Mouse (Mus musculus) kidney, embryonic 15.5 days (tissue): ENCODE results near the gene Hspe1. TPM values are rescaled to one million over a fixed set of nuclear protein-coding genes. Genes with fewer than 3 reads are reported as not detected.
A peak's percentile ranks its signal among the peaks of the same experiment; 100 is the strongest.

Experiments
- ATAC-seq: fragments of 200-750 bp; cut with Nextera tagmentation; replicated peaks from 2 replicates; pipeline ENCODE4 v1.8.0; 2017; ENCODE audit warnings: moderate TSS enrichment; ENCODE audit not compliant: low FRiP score
- H3K27ac ChIP-seq: fragments of 300-500 bp; sonication (generic); 2 replicates; pipeline ENCODE4 v1.5.1; 2015; ENCODE audit warnings: mild to moderate bottlenecking, inconsistent platforms
- H3K27me3 ChIP-seq: fragments of 300-500 bp; sonication (generic); 2 replicates; pipeline ENCODE4 v1.6.1; 2015; ENCODE audit warnings: inconsistent platforms
- H3K36me3 ChIP-seq: fragments of 300-500 bp; sonication (generic); 2 replicates; pipeline ENCODE4 v1.6.1; 2015; ENCODE audit warnings: inconsistent platforms
- H3K4me1 ChIP-seq: fragments of 300-500 bp; sonication (generic); 2 replicates; pipeline ENCODE4 v1.6.1; 2015; ENCODE audit warnings: inconsistent platforms
- H3K4me2 ChIP-seq: fragments of 300-500 bp; sonication (generic); 2 replicates; pipeline ENCODE4 v1.6.1; 2015; ENCODE audit warnings: moderate library complexity, mild to moderate bottlenecking, inconsistent platforms
- H3K4me3 ChIP-seq: fragments of 300-500 bp; sonication (generic); replicated peaks from 2 replicates; pipeline ENCODE4 v1.5.1; 2015; ENCODE audit warnings: mild to moderate bottlenecking, inconsistent platforms
- H3K9ac ChIP-seq: fragments of 300-500 bp; sonication (generic); 2 replicates; pipeline ENCODE4 v1.6.1; 2015; ENCODE audit warnings: mild to moderate bottlenecking, inconsistent platforms
- H3K9me3 ChIP-seq: fragments of 300-500 bp; sonication (generic); replicated peaks from 2 replicates; pipeline ENCODE4 v1.6.1; 2016; ENCODE audit warnings: inconsistent platforms
- WGBS: fragments of 180-500 bp; shearing (Covaris S2); methylation state at CpG from one replicate; pipeline ENCODE4 v1.1.7; 2015; ENCODE audit warnings: mixed read lengths; 5-methylcytosine and 5-hydroxymethylcytosine counted together
- polyA plus RNA-seq: library from polyadenylated mRNA; unstranded; fragments of >200 nt; fragmentation: Nextera tagmentation; extraction: Ambion mirVana; gene quantifications from 2 replicates; pipeline ENCODE4 v1.2.1, GENCODE M21; 2015

The Hspe1 gene
- polyA plus RNA-seq, 1 experiment from 2014 or later, result 501 TPM

DNA sequence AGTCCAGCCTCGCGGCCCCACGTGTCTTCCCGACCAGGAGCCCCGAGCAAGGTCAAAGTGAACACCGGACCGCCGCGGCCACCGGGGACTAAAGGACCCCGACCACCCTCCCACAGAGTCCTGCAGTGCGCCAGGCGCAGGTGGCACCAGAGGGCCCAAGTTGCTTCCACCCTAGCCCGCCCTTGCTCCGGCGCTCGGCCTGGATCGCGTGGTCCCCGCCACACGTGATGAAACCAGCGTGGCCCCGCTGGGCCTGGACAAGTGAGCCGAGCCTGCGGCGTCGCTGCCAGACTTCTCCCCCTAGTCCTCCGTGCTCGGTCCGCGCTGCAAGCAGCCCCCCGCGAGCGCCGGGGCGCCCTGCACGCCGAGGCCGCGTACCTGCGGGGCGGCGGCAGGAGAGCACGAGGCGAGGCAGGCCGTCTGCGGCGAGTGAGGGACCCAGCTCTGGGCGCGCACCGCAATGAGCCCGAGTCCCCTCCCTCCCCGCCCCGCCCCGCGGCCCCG is 479 bp upstream of the Hspe1 start:
- Histone ChIP-seq H3K27ac (peak overlapping the region; percentile 99), H3K4me2 (peak overlapping the region; percentile 77), H3K9ac (peak overlapping the region; percentile 98), H3K27me3 (no peaks in the 10 kb centered on the region), H3K9me3 (no peaks in the 10 kb centered on the region), H3K4me1 (peaks cover 42% of the 10 kb centered on the region), H3K4me3 (peak overlapping the region; percentile 97), H3K36me3 (peaks cover 55% of the 10 kb centered on the region)
- WGBS, result under 1% methylated on average over 52 of the region's 57 CpGs
- peak; percentile 89 for ATAC-seq

GRCm38 (mm10) chr1:55088611-55089497 is 922 bp downstream of the Hspe1 start:
- Histone ChIP-seq H3K27ac (peak overlapping the region; percentile 99), H3K4me2 (peak overlapping the region; percentile 77), H3K27me3 (no peaks in the 10 kb centered on the region), H3K9me3 (no peaks in the 10 kb centered on the region), H3K36me3 (peaks cover 53% of the 10 kb centered on the region), H3K9ac (peak overlapping the region; percentile 98), H3K4me3 (peak overlapping the region; percentile 97), H3K4me1 (peaks cover 40% of the 10 kb centered on the region)
- ATAC-seq, result no peak
- WGBS, result 6% methylated on average over 16 of the region's 16 CpGs

GRCm38 (mm10) chr1:55089498-55090064 is 1.6 kb downstream of the Hspe1 start:
- H3K36me3 ChIP-seq, result peaks cover 46% of the 10 kb centered on the region
- peak overlapping the region; percentile 98 for H3K9ac ChIP-seq
- peak overlapping the region; percentile 77 for H3K4me2 ChIP-seq
- H3K4me1 ChIP-seq, result peaks cover 33% of the 10 kb centered on the region
- H3K9me3 ChIP-seq, result no peaks in the 10 kb centered on the region
- no peak for ATAC-seq
- 86% methylated on average over 5 of the region's 5 CpGs for WGBS
- peak overlapping the region; percentile 25; the same call in 1 of the 2 replicates for H3K27ac ChIP-seq
- H3K4me3 ChIP-seq, result peak overlapping the region; percentile 97
- H3K27me3 ChIP-seq, result no peaks in the 10 kb centered on the region

DNA sequence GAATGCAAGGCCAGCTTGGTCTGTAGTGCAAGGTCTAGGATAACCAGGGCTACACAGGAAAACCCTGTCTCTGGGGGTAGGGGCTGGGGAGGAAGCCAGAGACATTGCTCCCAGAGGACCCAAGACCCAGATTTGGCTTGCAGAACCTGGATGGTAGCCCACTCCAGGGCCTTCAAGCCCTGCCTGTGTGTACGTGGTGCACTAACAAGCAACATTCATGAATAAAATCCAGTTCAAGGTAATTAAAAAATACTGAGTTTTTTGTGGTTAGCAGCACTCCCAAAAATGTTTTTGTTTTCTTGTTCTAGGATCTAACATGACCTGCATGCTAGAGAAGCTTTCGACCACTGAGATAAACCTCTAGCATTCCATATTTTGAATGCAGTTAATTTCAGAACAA is 4.1 kb downstream of the Hspe1 start:
- Histone ChIP-seq H3K27me3 (no peaks in the 10 kb centered on the region), H3K4me2 (no peak overlapping the region), H3K9ac (no peak overlapping the region), H3K36me3 (peaks cover 31% of the 10 kb centered on the region), H3K4me3 (no peak overlapping the region), H3K4me1 (peaks cover 13% of the 10 kb centered on the region), H3K9me3 (no peaks in the 10 kb centered on the region), H3K27ac (no peak overlapping the region)
- ATAC-seq, result no peak
- 82% methylated on average over 2 of the region's 2 CpGs for WGBS

DNA sequence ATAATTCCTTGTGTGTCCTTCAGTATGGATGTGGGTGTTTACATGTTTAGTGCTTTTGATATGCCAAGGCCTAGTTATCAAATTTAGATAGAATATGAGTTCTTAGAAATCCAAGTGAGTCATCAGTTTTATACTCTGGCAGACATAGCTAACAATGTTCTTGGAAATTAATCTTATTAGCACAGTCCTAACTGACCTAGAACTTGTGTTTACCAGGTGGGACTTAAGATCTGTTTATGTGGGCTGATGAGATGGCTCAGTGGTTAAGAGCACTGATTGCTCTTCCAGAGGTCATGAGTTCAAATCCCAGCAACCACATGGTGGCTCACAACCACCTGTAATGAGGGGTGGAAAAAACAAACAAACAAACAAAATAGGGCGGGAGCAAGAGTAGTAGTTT is 4.5 kb downstream of the Hspe1 start:
- Histone ChIP-seq H3K27ac (no peak overlapping the region), H3K9ac (no peak overlapping the region), H3K4me2 (no peak overlapping the region), H3K9me3 (no peaks in the 10 kb centered on the region), H3K36me3 (peaks cover 31% of the 10 kb centered on the region), H3K27me3 (no peaks in the 10 kb centered on the region), H3K4me1 (peaks cover 13% of the 10 kb centered on the region), H3K4me3 (no peak overlapping the region)
- no peak for ATAC-seq
- 68% methylated on average over 1 of the region's 1 CpGs for WGBS

- no peak for ATAC-seq
- Histone ChIP-seq H3K27ac (no peak overlapping the region), H3K27me3 (no peaks in the 10 kb centered on the region), H3K36me3 (no peaks in the 10 kb centered on the region), H3K4me3 (no peak overlapping the region), H3K4me1 (no peaks in the 10 kb centered on the region), H3K9me3 (no peaks in the 10 kb centered on the region), H3K9ac (no peak overlapping the region), H3K4me2 (no peak overlapping the region)
- WGBS, result 81% methylated on average over 9 of the region's 9 CpGs
Measured at GRCm38 (mm10) chr1:55106919-55107585, 19.1 kb downstream of the Hspe1 start.

- no peak overlapping the region for H3K27ac ChIP-seq
Measured at GRCm38 (mm10) chr1:55107644-55108043, 19.7 kb downstream of the Hspe1 start.

GRCm38 (mm10) chr1:55108473-55108872 is 20.5 kb downstream of the Hspe1 start:
- H3K9ac ChIP-seq, result no peak overlapping the region
- no peaks in the 10 kb centered on the region for H3K9me3 ChIP-seq
- H3K4me1 ChIP-seq, result no peaks in the 10 kb centered on the region
- H3K27ac ChIP-seq, result no peak overlapping the region
- no peak overlapping the region for H3K4me3 ChIP-seq
- H3K4me2 ChIP-seq, result no peak overlapping the region
- H3K27me3 ChIP-seq, result no peaks in the 10 kb centered on the region
- H3K36me3 ChIP-seq, result no peaks in the 10 kb centered on the region
- whole genome bisulfite sequencing, result 45% methylated on average over 2 of the region's 2 CpGs
- no peak for ATAC-seq

More at GRCm38 (mm10) chr1:55107644-55108043, 19.7 kb downstream of the Hspe1 start:
- WGBS, result 71% methylated on average over 1 of the region's 1 CpGs
- no peaks in the 10 kb centered on the region for H3K27me3 ChIP-seq
- no peaks in the 10 kb centered on the region for H3K9me3 ChIP-seq
- H3K4me1 ChIP-seq, result no peaks in the 10 kb centered on the region
- no peak overlapping the region for H3K4me2 ChIP-seq
- no peaks in the 10 kb centered on the region for H3K36me3 ChIP-seq
- H3K4me3 ChIP-seq, result no peak overlapping the region
- ATAC-seq, result no peak
- H3K9ac ChIP-seq, result no peak overlapping the region

DNA sequence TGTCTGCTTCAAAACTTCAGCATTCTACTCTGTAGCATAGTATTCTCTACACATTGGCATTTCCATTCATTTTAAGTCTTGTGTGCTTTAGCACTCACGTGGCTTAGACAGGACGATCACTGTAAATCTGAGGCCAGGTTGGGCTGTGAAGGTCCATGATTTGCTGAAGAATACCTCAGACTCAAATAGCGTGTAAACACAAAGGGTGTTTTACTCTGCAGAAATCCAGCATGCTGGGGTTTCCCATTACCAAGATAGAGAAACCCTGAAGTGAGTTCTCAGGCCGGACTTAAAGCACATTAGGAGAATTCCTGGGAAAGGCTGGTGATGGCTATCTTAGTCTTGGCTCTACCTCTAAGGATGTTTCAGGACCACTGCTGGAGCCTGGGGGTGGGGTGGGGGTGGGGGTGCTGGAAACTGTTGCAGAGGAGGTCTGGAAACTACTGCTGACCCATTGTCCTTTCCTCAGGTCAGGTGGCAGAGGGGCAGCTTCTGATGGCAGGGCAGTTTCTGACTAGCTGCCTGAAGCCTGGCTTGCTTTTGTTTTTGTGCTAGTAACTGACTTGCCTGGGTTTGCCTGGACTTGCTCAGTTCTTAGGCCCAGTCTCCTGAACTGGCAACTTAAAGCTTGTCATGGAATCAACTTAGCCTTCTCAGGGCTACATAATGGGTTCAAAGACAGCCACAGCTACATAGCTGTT is 21.3 kb downstream of the Hspe1 start:
- ATAC-seq, result no peak
- Histone ChIP-seq H3K9ac (no peak overlapping the region), H3K27ac (no peak overlapping the region), H3K4me1 (no peaks in the 10 kb centered on the region), H3K4me2 (no peak overlapping the region), H3K27me3 (no peaks in the 10 kb centered on the region), H3K9me3 (no peaks in the 10 kb centered on the region), H3K4me3 (no peak overlapping the region), H3K36me3 (no peaks in the 10 kb centered on the region)
- 85% methylated on average over 4 of the region's 4 CpGs for WGBS

GRCm38 (mm10) chr1:55123046-55123445 is 35.1 kb downstream of the Hspe1 start:
- Histone ChIP-seq H3K36me3 (no peaks in the 10 kb centered on the region), H3K27ac (no peak overlapping the region), H3K4me2 (no peak overlapping the region), H3K27me3 (no peaks in the 10 kb centered on the region), H3K4me1 (no peaks in the 10 kb centered on the region), H3K9me3 (no peaks in the 10 kb centered on the region), H3K4me3 (no peak overlapping the region), H3K9ac (no peak overlapping the region)
- no peak for ATAC-seq
- WGBS, result 90% methylated on average over 5 of the region's 5 CpGs

GRCm38 (mm10) chr1:55123561-55123960 is 35.6 kb downstream of the Hspe1 start:
- no peak overlapping the region for H3K4me3 ChIP-seq
- H3K27me3 ChIP-seq, result no peaks in the 10 kb centered on the region
- H3K36me3 ChIP-seq, result no peaks in the 10 kb centered on the region
- ATAC-seq, result no peak
- H3K9ac ChIP-seq, result no peak overlapping the region
- no peak overlapping the region for H3K4me2 ChIP-seq
- no peaks in the 10 kb centered on the region for H3K9me3 ChIP-seq
- no peak overlapping the region for H3K27ac ChIP-seq
- 76% methylated on average over 2 of the region's 2 CpGs for WGBS
- H3K4me1 ChIP-seq, result no peaks in the 10 kb centered on the region
